Mouse (Mus musculus) liver, adult (tissue): ENCODE results near the gene Eomes.

Experiments
- GATA4 ChIP-seq: IDR thresholded peaks from 2 replicates; pipeline ENCODE4 v1.6.1; 2014; ENCODE audit warnings: mild to moderate bottlenecking, low read length; ENCODE audit not compliant: insufficient replicate concordance

Gene Eomes

GRCm38 (mm10) chr9:118523738-118524137 lies 45.7 kb downstream of the Eomes start:
- no peak for TF ChIP-seq GATA4

GRCm38 (mm10) chr9:118527056-118527455 lies 49.0 kb downstream of the Eomes start:
- no peak for TF ChIP-seq GATA4

GRCm38 (mm10) chr9:118529783-118530182 lies 51.8 kb downstream of the Eomes start:
- no peak for TF ChIP-seq GATA4

- no peak for TF ChIP-seq GATA4
Measured at GRCm38 (mm10) chr9:118530679-118531078, 52.7 kb downstream of the Eomes start.

DNA sequence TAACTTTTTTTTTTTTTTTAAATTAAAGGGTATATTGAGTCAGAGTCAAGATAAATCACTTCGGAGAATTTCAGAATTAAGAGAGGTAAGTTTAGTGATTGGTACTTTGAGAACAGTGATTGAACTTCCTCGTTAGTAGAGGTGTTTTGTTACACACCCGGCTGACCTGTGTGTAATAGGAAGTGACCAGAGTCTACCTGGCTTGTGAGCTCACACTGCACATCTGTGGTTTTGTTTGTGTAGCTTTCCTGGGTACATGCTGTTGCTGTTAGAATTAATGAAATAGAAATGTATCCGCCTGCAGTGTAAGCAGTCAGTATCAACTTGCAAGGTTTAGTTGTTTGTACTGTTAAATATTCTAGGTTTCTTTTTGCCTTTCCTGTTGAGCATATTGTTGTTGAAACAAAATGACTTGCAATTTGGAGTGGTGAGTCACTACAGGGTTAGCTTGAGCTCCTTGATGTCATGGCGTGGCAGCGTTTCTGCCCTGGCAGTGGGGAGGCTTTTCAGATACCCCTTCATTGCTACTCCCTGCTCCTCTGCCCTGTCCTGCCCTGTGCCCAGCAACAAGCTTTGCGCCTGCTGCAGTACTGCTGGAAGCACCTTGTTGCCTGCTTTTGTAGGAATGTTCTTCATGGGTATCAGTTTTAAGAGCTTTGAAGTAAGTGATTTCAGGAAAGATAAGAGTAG lies 54.6 kb downstream of the Eomes start:
- no peak for TF ChIP-seq GATA4
